ENCODE assay signal across 15 mouse cellular contexts in genomic region chr7:66902376-66902775, GRCm38 (mm10).
"Had no signal": no experiment of that assay in that cellular context is flagged by ENCODE, and none has a peak within 500 bp of the region (broad histone marks: within the 10 kb centered on the region; RNA-seq: fewer than 3 reads in every experiment).

No protein-coding gene starts in this region.

- H3K36me3 ChIP-seq: liver, embryonic 12.5 days; liver, embryonic 15.5 days; lung, embryonic 15.5 days; midbrain, embryonic 10.5 days; midbrain, embryonic 13.5 days; stomach, embryonic 15.5 days had no signal

- DNase-seq: layer of hippocampus, adult 9-11 months; liver; lung, adult 18-20 months; right cerebral cortex, postnatal 25 days; spleen, adult 18-20 months; thymus, postnatal 25 days had no signal

- H3K4me3 ChIP-seq: layer of hippocampus, adult 2 months; limb, embryonic 12.5 days; liver, embryonic 12.5 days; liver, embryonic 15.5 days; lung, embryonic 15.5 days; megakaryocyte, embryonic 14.5 days; midbrain, embryonic 10.5 days; midbrain, embryonic 13.5 days; stomach, embryonic 15.5 days had no signal

- H3K27me3 ChIP-seq: limb, embryonic 12.5 days; liver, embryonic 12.5 days; liver, embryonic 15.5 days; lung, embryonic 15.5 days; midbrain, embryonic 13.5 days; stomach, embryonic 15.5 days had no signal

- H3K4me2 ChIP-seq: limb, embryonic 12.5 days; liver, embryonic 12.5 days; liver, embryonic 15.5 days; lung, embryonic 15.5 days; midbrain, embryonic 13.5 days; stomach, embryonic 15.5 days had no signal
